Mouse (Mus musculus) large intestine, adult 2 months (tissue): ENCODE measurements around the gene Ccl8. TPM values are rescaled to one million over a fixed set of nuclear protein-coding genes. Genes with fewer than 3 reads are reported as not detected.

ENCODE experiments used
- DNase-seq: peaks from one replicate; pipeline ENCODE4 v3.0.0-alpha.2; 2012; ENCODE audit warnings: low read depth, low spot score
- WGBS: fragments of 180-500 bp; shearing (Covaris S2); methylation state at CpG from one replicate; pipeline ENCODE4 v1.1.7; 2018; 5-methylcytosine and 5-hydroxymethylcytosine counted together
- polyA plus RNA-seq: library from polyadenylated mRNA; depleted of rRNA; stranded (reverse); fragments of >200 nt; gene quantifications from 2 replicates; pipeline ENCODE4 v1.2.3, GENCODE M21; 2012; rRNA removed

Gene Ccl8
- polyA plus RNA-seq, 1 experiment: 22.4 TPM

DNA sequence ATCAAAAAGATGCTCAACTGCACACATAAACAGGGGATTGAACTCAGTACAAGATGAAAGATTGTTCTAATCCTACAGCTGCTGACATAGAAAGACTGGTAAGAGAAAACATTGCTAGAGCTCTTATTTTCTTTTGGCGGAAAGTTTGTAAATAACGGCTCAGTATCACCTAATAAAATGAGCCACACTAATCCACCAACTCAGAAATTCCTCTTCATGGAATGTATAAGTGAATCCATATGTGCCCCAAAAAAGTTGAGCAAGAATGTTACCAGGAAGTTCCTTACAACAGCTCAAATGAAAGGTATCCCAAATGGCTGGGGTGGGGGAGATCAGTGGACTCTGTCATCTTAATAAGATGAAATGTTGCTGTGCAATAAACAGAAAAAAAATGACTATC is 44.1 kb downstream of the Ccl8 start:
- WGBS: 78% methylated on average over 2 of the region's 2 CpGs
- DNase-seq: no peak

DNA sequence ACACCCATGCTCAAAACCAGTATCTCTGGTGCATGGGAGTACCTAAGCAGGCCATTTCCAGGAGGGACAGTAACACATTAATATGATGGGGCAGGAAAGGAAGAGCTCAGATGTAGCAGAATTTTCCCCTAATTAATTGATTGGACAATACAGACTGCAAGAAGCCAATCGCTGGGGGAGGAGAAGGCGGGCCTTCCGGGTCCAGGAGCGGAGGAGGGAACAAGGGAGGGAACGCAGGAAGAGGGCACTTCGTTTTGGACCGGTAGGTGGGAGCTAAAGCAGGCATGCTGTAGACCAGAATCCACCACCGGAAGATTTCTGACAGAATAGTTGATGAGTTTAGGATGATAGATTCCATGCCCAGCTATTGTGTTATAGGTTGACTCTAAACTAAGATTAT is 48.3 kb downstream of the Ccl8 start:
- 73% methylated on average over 8 of the region's 8 CpGs for WGBS
- DNase-seq: no peak

Other genes starting within 250 kb of the Ccl8 start
- gene Asic2, start 146.7 kb upstream of the Ccl8 start, polyA plus RNA-seq: 0.84 and 1.0 TPM in 2 replicates
- 2.6 and 3.1 TPM in 2 replicates for gene Ccl2, start 79.6 kb upstream of the Ccl8 start, polyA plus RNA-seq
- not detected in 2 replicates for gene Gm17268, start 76.6 kb upstream of the Ccl8 start, polyA plus RNA-seq
- gene Ccl7, start 69.5 kb upstream of the Ccl8 start, polyA plus RNA-seq: 0.86 and 1.2 TPM in 2 replicates
- gene Ccl11, start 57.4 kb upstream of the Ccl8 start, polyA plus RNA-seq: 14.8 and 26.6 TPM in 2 replicates
- 4.3 and 6.0 TPM in 2 replicates for gene Ccl12, start 13.3 kb upstream of the Ccl8 start, polyA plus RNA-seq
- not detected in 2 replicates for gene Ccl1, start 190.5 kb downstream of the Ccl8 start, polyA plus RNA-seq